Mouse (Mus musculus) bone marrow, adult 2 months (tissue): ENCODE measurements around the gene Txlna. TPM values are rescaled to one million over a fixed set of nuclear protein-coding genes. Genes with fewer than 3 reads are reported as not detected.

Source experiments
- H3K27ac ChIP-seq: fragments of 200-500 bp; 2 replicates; pipeline ENCODE4 v1.5.1; 2012; ENCODE audit warnings: low read depth, mild to moderate bottlenecking, control low read depth, inconsistent platforms, low read length; ENCODE audit not compliant: control insufficient read depth, poor library complexity, insufficient read depth
- H3K4me1 ChIP-seq: fragments of 200-500 bp; 2 replicates; pipeline ENCODE4 v1.6.1; 2011; ENCODE audit warnings: low read length; ENCODE audit not compliant: control insufficient read depth, insufficient read depth
- H3K4me3 ChIP-seq: fragments of 200-500 bp; replicated peaks from 2 replicates; pipeline ENCODE3; 2011; ENCODE audit warnings: mild to moderate bottlenecking, low read depth, low read length, control low read depth; ENCODE audit not compliant: control insufficient read depth
- CTCF ChIP-seq: fragments of 200-500 bp; IDR thresholded peaks from 2 replicates; pipeline ENCODE4 v1.5.1; 2011; ENCODE audit warnings: low read length, control low read depth; ENCODE audit not compliant: control insufficient read depth, insufficient read depth
- POLR2A ChIP-seq: fragments of 200-500 bp; IDR thresholded peaks from 2 replicates; pipeline ENCODE4 v1.6.1; 2011; ENCODE audit warnings: low read depth, mild to moderate bottlenecking, control low read depth, low read length, borderline replicate concordance; ENCODE audit not compliant: control insufficient read depth
- WGBS: fragments of 180-500 bp; shearing (Covaris S2); methylation state at CpG from one replicate; pipeline ENCODE4 v1.1.7; 2018; 5-methylcytosine and 5-hydroxymethylcytosine counted together
- polyA plus RNA-seq: library from polyadenylated mRNA; stranded (reverse); fragments of >200 nt; gene quantifications from 2 replicates; pipeline ENCODE4 v1.2.4, GENCODE M21; 2011; ENCODE audit warnings: low replicate concordance; ENCODE audit not compliant: missing spikeins, insufficient read depth, insufficient read length

Txlna gene
- polyA plus RNA-seq, 1 experiment: 43.7 TPM

DNA sequence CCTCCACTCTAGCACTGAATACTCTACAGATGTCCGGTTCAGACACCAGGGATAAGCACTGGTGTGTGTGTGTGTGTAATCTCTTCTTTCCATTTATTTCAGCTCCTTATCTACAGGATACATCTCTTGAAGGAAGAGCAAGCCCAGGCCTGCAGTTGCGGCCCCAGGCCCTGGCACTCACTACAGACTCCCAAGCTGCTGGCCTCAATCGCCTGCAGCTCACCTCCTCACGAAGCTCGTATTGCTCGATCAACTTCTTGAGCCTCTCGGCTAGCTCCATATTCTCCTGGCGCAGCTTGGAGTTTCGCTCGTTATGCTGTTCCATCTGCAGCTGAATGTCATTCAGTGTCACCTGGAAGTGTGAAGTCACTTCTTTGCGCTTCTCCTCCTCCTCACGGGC lies 9.0 kb downstream of the Txlna start:
- H3K4me1 ChIP-seq: no peaks in the 10 kb centered on the region
- WGBS: 89% methylated on average over 12 of the region's 12 CpGs
- no peak overlapping the region for H3K27ac ChIP-seq
- H3K4me3 ChIP-seq: no peak overlapping the region
- TF ChIP-seq POLR2A: no peak
- no peak for TF ChIP-seq CTCF

DNA sequence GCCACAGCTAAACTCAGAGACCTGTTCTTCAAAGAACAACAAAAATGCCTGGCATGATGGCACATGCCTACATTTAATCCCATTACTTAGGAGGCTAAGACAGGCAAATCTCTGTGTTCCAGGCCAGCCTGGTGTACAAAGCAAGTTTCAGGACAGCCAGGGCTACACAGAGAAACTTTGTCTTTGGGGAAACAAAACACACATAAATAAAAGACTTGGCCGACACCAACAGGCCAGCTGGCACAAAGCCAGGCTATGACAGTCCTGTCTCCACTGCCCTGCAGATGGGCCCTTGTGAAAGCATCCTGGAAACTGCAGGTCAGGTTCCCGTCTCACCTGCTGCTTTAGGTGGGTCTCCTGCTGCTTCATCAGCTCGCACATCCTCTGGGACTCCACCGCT lies 9.9 kb downstream of the Txlna start:
- H3K4me1 ChIP-seq: no peaks in the 10 kb centered on the region
- WGBS: 85% methylated on average over 4 of the region's 4 CpGs
- TF ChIP-seq CTCF: no peak
- TF ChIP-seq POLR2A: no peak
- no peak overlapping the region for H3K4me3 ChIP-seq
- H3K27ac ChIP-seq: no peak overlapping the region

DNA sequence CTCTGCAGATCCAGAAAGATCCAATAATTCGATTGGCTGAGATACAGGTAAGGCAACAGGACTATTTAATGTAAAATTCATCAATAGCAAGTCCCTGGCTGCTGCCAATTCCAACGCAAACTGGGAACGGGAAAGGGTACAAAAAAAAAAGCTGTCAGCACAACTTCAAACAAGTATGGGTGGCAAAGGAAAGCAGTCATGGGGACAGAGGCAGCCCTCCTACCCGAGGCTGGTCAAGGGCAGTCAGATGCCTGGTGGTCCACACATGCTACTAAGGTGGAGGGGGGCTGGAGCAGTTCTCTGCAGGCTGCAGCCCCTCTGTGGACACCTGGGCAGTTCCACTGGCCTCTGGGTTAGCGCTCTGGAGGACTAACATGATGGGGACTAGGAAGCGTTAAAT lies 14.8 kb downstream of the Txlna start:
- TF ChIP-seq POLR2A (no peak), CTCF (no peak)
- H3K4me1 ChIP-seq: peaks cover 4% of the 10 kb centered on the region; the same call in 1 of the 2 replicates
- WGBS: 83% methylated on average over 6 of the region's 6 CpGs
- no peak overlapping the region for H3K4me3 ChIP-seq
- H3K27ac ChIP-seq: no peak overlapping the region

DNA sequence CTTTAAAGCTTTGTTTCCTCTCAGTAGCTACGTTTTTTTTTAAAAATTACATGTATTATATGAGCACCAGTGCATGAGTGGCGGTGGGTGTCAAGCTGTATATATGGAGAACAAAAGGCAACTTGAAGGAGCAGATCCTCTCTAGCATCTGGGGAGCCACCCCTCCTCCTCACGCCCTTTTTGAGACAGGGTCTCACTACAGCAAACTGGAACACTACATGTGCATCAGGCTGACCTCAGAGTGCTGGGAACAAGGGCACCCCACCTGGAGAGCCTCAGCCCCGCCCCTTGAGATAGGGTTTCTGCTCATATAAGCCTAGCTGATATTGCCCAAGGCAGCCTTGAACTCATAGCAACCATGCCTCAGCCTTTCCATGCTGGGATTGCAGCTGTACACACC lies 15.4 kb downstream of the Txlna start:
- TF ChIP-seq CTCF: no peak
- no peak for TF ChIP-seq POLR2A
- Histone ChIP-seq H3K4me1 (peaks cover 4% of the 10 kb centered on the region; the same call in 1 of the 2 replicates), H3K27ac (no peak overlapping the region; the same call in 1 of the 2 replicates), H3K4me3 (no peak overlapping the region)
- 46% methylated on average over 4 of the region's 4 CpGs for WGBS

DNA sequence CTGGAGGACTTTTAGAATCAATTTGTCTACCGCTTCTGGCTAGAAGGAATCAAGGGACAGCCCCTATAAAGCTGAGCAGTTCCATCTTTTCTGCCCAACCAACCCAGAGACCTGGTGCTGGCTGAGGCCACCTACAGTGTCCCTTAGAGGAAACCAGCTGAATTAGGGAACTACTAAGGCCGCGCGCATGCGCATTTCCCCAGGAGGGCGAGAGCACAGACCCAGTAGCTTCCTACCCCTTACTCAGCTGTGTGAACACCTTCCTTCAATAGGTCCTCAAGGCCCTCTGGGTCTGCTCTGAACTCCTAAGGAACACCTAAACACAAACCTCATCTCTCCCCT lies 15.9 kb downstream of the Txlna start:
- no peak for TF ChIP-seq CTCF
- no peak for TF ChIP-seq POLR2A
- Histone ChIP-seq H3K4me1 (peaks cover 4% of the 10 kb centered on the region; the same call in 1 of the 2 replicates), H3K4me3 (peak overlapping the region; percentile 78), H3K27ac (peak overlapping the region; percentile 78)
- 0% methylated on average over 6 of the region's 6 CpGs for WGBS

DNA sequence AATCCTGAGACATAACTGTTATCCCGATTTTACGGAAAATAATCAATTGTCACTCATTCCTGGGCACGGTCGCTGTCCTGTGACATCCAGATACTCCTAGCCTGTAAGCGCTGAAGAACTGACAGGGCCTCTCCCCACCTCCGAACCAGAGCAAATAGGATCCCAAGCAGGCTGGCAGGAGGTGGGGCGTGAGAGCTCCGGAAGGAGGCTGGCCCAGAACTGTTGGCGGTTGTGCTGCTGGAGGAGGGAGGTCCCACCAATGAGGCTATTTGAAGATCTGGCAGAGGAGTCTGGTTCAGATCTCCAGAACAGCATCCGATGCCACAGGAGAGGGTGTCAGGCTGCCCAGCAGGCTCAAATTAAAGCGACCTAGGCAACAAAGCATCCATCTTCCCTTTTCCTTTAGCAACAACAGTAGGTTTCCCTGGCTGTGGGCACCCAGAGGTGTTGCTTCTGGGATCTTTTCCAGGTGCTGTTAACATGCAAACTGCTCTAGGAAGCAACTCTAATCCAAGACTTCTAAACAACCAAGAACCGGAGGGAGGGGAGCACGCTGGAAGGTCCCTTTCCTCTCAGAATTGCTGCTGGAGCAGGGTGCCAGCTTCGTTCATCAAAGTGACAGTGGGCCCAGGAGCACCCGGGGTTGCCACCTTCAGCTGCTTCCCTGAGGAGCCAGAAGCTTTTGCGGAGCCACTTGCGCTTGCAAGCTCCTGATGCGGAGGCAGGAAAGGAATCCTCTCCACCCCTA lies 16.4 kb downstream of the Txlna start:
- 0% methylated on average over 18 of the region's 18 CpGs for WGBS
- Histone ChIP-seq H3K4me3 (peak overlapping the region; percentile 78), H3K27ac (peak overlapping the region; percentile 78), H3K4me1 (peaks cover 4% of the 10 kb centered on the region; the same call in 1 of the 2 replicates)
- TF ChIP-seq POLR2A: peak; percentile 67; the same call in 1 of the 2 replicates
- no peak for TF ChIP-seq CTCF

DNA sequence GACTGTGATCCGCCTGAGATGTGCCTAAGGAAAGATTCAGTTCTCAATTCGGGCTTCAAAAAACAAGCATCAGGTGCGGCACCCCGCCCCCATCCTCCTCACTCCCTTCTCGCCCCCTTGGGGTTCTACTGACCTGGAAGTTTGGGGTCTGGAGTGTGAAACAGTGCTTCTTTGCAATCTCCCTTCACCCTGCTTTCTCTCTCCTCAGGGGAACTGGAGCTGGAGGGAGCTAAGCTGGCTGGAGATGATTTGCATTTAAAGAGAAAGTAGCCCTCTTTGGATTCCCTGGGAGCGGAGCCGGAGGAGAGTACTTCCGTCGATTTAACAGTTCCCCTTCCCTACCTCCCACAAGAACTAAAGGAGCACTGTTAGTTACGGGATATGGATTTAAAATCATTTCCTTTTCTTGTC lies 17.2 kb downstream of the Txlna start, which contains the start of gene Ccdc28b:
Gene Ccdc28b, minus strand, starts transcription at position 267 of the 411 bp plus-strand sequence.
- TF ChIP-seq POLR2A (no peak), CTCF (no peak)
- H3K4me3 ChIP-seq: peak within 1 kb of the TSS; percentile 78
- WGBS: under 1% methylated on average over 10 of the region's 10 CpGs
- peaks cover 5% of the 10 kb centered on the region; the same call in 1 of the 2 replicates for H3K4me1 ChIP-seq
- H3K27ac ChIP-seq: peak within 1 kb of the TSS; percentile 78

DNA sequence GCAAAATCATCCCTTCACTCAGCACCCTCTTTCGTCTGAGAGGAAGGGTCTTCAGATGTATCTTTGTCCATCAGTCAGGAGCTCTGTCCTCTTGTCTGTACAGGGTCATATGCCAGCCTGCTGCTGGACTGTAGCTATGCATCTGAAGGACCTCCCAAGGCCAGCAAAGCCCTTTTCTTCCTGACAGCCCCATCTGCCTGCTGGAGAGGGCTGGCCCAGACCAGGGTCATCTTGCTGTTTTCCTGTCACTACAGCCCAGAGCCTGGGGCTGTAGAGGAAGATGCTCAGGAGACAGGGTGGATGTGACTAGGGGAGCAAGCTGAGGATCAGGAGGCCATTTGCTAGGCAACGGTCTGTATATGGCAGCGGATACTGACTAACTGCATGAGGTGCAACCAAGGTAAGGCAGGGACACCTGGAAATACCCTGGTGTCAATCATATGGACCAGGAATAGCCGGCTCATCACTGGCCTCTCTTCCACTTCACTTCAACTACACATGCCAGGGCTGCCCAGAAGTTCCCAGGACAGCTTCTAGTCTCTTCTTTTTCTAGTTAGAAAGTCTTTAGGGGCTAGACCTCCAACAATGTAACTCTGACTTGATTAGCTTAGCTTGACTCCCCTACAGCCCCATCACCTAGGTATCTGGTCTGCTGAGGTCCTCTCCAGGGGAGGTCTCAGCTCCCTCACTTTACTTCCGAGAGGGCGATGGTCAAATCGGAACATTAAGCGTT lies 17.9 kb downstream of the Txlna start:
- Histone ChIP-seq H3K4me1 (peaks cover 5% of the 10 kb centered on the region; the same call in 1 of the 2 replicates), H3K27ac (no peak overlapping the region)

More for the DNA sequence above, 17.9 kb downstream of the Txlna start:
- WGBS: 22% methylated on average over 8 of the region's 8 CpGs
- TF ChIP-seq POLR2A (no peak), CTCF (no peak)
- peak overlapping the region; percentile 78 for H3K4me3 ChIP-seq
